Comparison of ENCODE assay signal across 11 mouse cellular contexts in genomic region chr14:58907359-58907758, GRCm38 (mm10).
"Had no signal": no experiment of that assay in that cellular context is flagged by ENCODE, and none has a peak within 500 bp of the region (broad histone marks: within the 10 kb centered on the region; RNA-seq: fewer than 3 reads in every experiment).

No protein-coding gene starts in this region.

- ATAC-seq: intestine, embryonic 16.5 days; liver, postnatal 0 days; midbrain, embryonic 13.5 days had no signal

- H3K4me1 ChIP-seq: kidney, embryonic 15.5 days; liver, embryonic 13.5 days; midbrain, embryonic 13.5 days had no signal

- H3K9ac ChIP-seq: kidney, embryonic 15.5 days; liver, embryonic 13.5 days; liver, postnatal 0 days; midbrain, embryonic 13.5 days had no signal

- DNase-seq: kidney, adult 2 months; kidney, postnatal 14 days; liver; liver, embryonic 13.5 days; liver, postnatal 0 days; lung, postnatal 36 days; right cerebral cortex, adult 18-20 months; right cerebral cortex, postnatal 25 days had no signal

- H3K9me3 ChIP-seq: kidney, embryonic 15.5 days; liver, embryonic 13.5 days; midbrain, embryonic 13.5 days had no signal

- H3K27ac ChIP-seq: kidney, embryonic 15.5 days; liver, embryonic 13.5 days; midbrain, embryonic 13.5 days had no signal

- H3K27me3 ChIP-seq: kidney, embryonic 15.5 days; liver, embryonic 13.5 days; midbrain, embryonic 13.5 days had no signal

- H3K4me3 ChIP-seq: kidney, embryonic 15.5 days; liver, embryonic 13.5 days; midbrain, embryonic 13.5 days had no signal

- H3K4me2 ChIP-seq: kidney, embryonic 15.5 days; liver, embryonic 13.5 days; midbrain, embryonic 13.5 days had no signal

- H3K36me3 ChIP-seq: kidney, embryonic 15.5 days; liver, embryonic 13.5 days; midbrain, embryonic 13.5 days had no signal
